Mouse (Mus musculus): ENCODE measurements around the gene Gpalpp1. TPM values are rescaled to one million over a fixed set of nuclear protein-coding genes. Genes with fewer than 3 reads are reported as not detected.

Gene Gpalpp1
- polyA plus RNA-seq (2012; rRNA removed): 12.2 and 13.8 TPM in 2 replicates

DNA sequence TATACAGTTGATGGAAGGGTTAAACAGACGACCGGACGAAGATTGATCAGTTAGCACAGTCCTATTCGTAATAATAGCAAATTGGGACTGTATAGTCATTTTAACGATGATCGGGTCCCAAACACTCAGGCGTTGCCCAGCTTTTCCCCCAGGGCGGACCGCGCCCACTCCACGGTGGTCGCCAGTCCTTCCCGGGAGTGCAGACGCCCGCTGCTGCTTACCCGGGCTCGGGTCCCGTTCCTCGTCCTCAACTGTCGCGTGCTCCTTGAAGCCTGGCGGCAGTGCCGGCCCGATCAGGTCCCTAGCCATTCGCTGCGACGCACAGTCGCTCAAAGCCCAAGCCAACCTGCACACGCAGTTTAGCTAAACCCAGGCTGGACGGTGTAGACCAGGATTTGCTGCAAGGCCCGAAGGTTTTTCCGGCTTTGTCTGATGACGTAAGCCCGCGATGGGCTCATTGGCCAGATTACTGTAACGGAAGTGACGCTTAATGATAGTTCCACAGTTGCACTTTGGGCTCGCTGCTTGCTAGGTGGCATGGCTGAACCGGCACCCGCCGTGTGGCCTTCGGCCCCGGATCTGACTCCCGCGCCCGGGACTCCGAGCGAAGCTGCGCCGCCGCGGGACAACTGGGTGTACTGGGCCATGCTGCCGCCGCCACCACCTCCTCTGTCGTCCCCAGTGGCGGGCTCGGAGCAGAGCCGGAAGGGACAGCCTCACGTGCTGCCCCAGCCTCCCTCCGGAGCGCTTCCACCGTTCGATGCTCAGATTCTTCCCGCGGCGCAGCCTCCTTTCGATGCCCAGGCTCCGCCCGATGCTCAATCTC lies at the start of gene Gpalpp1, which contains the start of gene Nufip1:
Gene Gpalpp1, minus strand, starts transcription at position 365 of the 826 bp plus-strand sequence.
Gene Nufip1, plus strand, starts transcription at position 496 of the 826 bp plus-strand sequence.
- TF ChIP-seq POLR2A (IDR thresholded peaks at IDR 0.05; ENCODE audit: borderline replicate concordance, extremely low read depth, insufficient read depth, insufficient read length, poor library complexity, severe bottlenecking) (0 out of 2 replicates have a peak, but pooled peaks have one; percentile 40), CTCF (IDR thresholded peaks at IDR 0.05; ENCODE audit: borderline replicate concordance, extremely low read depth, insufficient read depth, insufficient read length) (no peak)
- DNase-seq (ENCODE audit: low read depth): peak; percentile 99

DNA sequence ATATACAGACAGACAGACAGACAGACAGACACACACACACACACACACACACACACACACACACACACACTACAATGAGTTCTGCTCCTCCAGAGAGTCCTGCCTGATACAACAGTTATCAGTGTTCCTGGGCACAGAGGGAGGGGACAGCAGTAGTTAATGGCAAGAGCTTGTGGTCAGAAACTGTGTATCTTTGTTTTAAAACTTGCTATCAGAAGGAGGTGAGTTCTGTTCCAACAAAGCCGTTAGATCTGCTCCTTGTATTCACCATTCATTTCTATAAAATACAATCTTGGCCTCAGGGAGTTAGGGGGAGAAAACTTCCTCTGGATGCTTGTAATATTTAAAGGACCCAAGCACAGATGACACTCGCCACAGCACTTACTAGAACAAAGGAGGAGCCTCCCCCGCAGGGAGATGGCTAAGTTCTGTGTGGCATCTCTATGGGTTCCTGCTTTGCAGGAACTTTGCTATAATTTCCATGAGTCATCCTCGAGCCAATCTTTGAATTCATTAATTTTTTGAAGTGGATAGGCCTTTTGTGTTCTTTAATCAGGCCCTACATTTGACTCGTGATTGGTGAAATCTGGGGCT lies 47.7 kb upstream of the Gpalpp1 start:
- TF ChIP-seq CTCF (IDR thresholded peaks at IDR 0.05; ENCODE audit: borderline replicate concordance, extremely low read depth, insufficient read depth, insufficient read length): no peak
- TF ChIP-seq POLR2A (IDR thresholded peaks at IDR 0.05; ENCODE audit: borderline replicate concordance, extremely low read depth, insufficient read depth, insufficient read length, poor library complexity, severe bottlenecking): no peak

DNA sequence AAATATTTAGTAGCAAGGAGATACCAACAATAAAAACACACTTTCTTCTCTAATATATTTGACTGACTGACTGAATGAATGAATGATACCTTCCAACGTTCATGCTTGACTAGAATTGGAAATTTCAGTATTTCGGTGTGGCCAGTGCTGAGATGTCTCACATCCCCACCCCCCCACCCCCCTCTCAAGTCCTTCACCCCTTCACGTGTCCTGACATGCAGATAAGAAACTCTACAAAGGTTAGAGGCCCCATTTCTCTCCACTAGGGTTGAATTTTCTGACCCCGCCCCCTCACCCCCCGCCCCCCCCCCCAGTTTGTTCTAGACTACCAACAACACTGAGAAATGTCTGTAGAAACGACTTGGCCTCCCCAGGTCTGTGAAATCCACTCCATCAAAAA lies 43.3 kb upstream of the Gpalpp1 start:
- no peak for DNase-seq (ENCODE audit: low read depth)
- TF ChIP-seq CTCF (IDR thresholded peaks at IDR 0.05; ENCODE audit: borderline replicate concordance, extremely low read depth, insufficient read depth, insufficient read length): no peak
- TF ChIP-seq POLR2A (IDR thresholded peaks at IDR 0.05; ENCODE audit: borderline replicate concordance, extremely low read depth, insufficient read depth, insufficient read length, poor library complexity, severe bottlenecking): no peak

More for the DNA sequence above, 47.7 kb upstream of the Gpalpp1 start:
- DNase-seq (ENCODE audit: low read depth): no peak

DNA sequence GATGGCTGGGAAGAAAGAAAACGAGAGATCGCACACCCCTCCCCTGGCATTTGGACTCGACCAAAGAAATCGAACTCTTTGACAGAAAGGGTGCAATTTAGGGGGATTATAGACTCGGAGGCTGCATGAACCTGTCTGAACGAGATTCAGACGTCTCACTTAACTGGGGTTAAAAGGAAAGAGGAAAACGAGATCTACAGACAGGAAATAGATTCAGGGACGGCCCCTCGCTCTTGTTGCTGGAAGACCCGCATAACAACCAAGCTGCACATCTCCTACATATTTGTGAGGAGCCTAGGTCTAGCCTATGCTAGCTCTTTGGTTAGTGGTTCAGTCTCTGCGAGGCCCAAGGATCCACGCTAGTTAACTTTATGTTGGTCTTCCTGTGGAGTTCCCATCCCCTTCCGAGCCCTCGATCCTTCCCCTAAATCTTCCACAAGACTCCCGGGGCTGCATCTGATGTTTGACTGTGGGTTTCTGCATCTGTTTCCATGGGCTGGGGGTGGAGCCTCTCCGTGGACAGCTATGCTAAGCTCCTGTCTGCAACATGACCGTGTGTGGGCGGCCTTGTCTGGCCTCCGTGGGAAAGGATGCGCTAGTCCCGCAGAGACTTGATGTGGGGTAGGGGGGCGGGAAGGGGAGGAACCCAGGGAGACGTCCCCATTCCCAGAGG lies 42.6 kb upstream of the Gpalpp1 start:
- TF ChIP-seq CTCF (IDR thresholded peaks at IDR 0.05; ENCODE audit: borderline replicate concordance, extremely low read depth, insufficient read depth, insufficient read length) (no peak), POLR2A (IDR thresholded peaks at IDR 0.05; ENCODE audit: borderline replicate concordance, extremely low read depth, insufficient read depth, insufficient read length, poor library complexity, severe bottlenecking) (no peak)
- peak; percentile 65 for DNase-seq (ENCODE audit: low read depth)

DNA sequence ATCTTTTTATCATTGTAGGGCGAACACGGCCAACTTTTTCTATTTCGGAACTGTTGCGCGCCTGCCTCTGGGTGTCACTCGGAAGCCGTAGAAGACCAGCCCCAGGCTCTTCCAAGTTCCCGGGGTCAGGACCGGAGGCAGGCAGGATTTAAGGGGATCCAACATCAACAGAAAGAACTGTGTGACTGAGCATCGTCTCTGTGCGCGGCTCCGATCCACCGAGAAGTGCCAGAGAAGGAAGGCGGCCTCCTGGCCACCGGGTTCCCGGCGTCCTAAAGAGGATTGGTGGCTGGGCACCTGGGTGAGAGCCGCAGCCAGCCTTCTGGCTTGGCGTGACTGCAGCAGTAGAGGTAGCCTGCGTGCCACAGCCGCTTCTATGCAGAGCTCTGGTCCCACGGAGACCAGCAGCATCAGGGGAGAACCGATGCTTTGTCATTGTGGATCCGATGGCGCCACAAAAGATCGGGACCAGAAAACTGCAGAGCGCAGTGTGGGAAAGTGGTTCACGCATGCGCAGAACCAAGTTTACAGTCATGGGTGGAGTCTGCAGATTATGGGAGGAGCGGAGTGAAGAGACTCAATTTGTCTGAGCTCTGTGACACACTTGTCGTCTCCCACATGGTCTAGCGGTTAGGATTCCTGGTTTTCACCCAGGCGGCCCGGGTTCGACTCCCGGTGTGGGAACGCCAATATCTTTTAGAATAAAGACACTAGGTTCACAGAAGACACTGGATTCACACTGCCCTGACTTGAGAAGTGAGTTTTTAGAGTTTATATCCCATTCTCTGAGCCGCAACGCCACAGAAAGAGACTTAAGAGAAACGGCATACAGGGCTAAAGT lies 41.8 kb upstream of the Gpalpp1 start:
- peak; percentile 98 for DNase-seq (ENCODE audit: low read depth)
- peak; percentile 56; the same call in 1 of the 2 replicates for TF ChIP-seq CTCF (IDR thresholded peaks at IDR 0.05; ENCODE audit: borderline replicate concordance, extremely low read depth, insufficient read depth, insufficient read length)
- peak; percentile 39; the same call in 1 of the 2 replicates for TF ChIP-seq POLR2A (IDR thresholded peaks at IDR 0.05; ENCODE audit: borderline replicate concordance, extremely low read depth, insufficient read depth, insufficient read length, poor library complexity, severe bottlenecking)

DNA sequence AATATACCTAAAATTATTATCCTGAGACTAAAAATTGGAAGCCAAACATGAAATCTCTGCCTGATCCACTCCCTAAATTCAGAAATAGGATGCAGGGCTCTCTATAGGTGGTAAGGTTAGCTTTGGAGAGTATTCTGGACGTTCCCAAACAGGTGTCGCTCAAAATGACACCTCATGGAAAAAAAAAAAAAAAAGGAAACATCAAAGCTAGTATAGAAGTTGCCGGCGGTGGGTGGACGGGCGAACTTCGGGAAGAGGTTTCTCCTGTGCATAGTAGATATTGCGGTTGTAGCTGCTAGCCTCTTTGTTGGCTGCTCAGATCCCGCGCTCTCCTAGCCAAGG lies 41.2 kb upstream of the Gpalpp1 start:
- TF ChIP-seq CTCF (IDR thresholded peaks at IDR 0.05; ENCODE audit: borderline replicate concordance, extremely low read depth, insufficient read depth, insufficient read length) (no peak), POLR2A (IDR thresholded peaks at IDR 0.05; ENCODE audit: borderline replicate concordance, extremely low read depth, insufficient read depth, insufficient read length, poor library complexity, severe bottlenecking) (no peak)
- DNase-seq (ENCODE audit: low read depth): no peak

DNA sequence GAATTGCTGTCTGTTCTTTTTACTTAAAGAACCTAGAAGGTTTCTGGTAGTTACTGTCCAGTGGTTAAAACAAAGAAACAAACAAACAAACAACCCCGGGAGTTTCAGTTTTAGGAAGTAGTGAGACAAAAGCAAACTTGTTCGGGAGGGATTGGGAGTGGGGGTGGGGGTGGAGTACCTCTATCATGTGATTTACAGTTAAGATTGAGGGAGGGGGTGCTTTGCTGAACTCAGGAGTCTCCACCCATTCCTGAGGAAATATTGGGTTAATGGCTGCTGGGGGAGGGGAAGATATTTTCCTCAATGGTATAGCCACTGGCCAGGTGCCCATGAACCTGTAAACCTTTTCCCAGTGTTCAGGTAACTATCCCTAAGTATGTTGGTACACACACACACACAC lies 40.5 kb upstream of the Gpalpp1 start:
- DNase-seq (ENCODE audit: low read depth): no peak
- TF ChIP-seq POLR2A (IDR thresholded peaks at IDR 0.05; ENCODE audit: borderline replicate concordance, extremely low read depth, insufficient read depth, insufficient read length, poor library complexity, severe bottlenecking) (no peak), CTCF (IDR thresholded peaks at IDR 0.05; ENCODE audit: borderline replicate concordance, extremely low read depth, insufficient read depth, insufficient read length) (no peak)

DNA sequence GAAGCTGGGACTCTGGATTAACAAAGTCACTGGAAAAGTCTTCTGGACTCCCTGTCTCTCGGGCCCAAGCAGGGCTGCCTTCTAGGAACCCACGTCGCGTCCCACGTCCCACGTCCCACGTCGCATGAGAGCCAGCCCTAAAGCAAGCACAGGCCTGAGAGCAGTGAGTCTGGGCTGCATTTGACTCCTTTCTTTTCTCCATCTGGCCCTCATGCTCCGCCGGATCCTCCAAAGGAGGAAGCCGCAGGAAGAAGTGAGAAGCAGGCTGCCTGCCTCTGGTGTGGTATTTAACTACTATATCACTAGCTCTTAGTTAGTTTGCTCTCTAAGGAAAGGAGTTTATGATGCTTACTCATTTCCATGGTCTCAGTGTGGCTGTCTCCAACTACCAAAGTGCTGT lies 39.9 kb upstream of the Gpalpp1 start:
- DNase-seq (ENCODE audit: low read depth): peak; percentile 24
- TF ChIP-seq POLR2A (IDR thresholded peaks at IDR 0.05; ENCODE audit: borderline replicate concordance, extremely low read depth, insufficient read depth, insufficient read length, poor library complexity, severe bottlenecking): no peak
- no peak for TF ChIP-seq CTCF (IDR thresholded peaks at IDR 0.05; ENCODE audit: borderline replicate concordance, extremely low read depth, insufficient read depth, insufficient read length)

DNA sequence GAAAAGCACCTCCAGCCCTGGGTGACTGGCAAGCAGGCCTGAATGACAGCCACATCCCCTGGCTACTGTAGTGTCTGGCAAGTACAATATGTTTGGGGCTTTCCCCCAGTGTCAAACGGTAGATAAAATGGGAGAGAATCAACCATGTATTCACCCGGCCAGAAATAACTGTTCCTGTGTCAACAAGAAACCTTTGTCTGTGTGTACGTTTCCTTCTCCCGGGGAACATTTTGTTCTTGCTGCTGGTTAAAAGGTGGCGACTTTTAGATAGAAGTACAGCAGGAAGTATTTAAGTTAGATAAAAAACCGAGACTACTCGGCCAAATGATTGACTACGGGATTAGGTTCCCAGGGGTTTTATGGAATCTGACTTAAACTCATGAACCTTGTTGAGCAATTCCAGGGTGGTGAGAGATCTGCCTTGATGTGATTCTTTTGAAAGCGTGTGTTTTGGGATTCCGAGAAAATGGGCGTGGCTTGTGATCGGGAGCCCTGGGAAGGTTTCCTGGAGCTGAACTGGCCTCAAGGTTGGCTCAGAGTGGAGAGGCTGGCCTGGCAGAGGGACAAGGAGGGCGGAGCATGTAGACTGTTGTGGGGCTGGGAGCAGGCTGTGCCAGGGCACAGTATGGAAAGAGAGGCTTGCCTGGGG lies 39.1 kb upstream of the Gpalpp1 start:
- TF ChIP-seq CTCF (IDR thresholded peaks at IDR 0.05; ENCODE audit: borderline replicate concordance, extremely low read depth, insufficient read depth, insufficient read length) (no peak), POLR2A (IDR thresholded peaks at IDR 0.05; ENCODE audit: borderline replicate concordance, extremely low read depth, insufficient read depth, insufficient read length, poor library complexity, severe bottlenecking) (no peak)
- peak; percentile 83 for DNase-seq (ENCODE audit: low read depth)

DNA sequence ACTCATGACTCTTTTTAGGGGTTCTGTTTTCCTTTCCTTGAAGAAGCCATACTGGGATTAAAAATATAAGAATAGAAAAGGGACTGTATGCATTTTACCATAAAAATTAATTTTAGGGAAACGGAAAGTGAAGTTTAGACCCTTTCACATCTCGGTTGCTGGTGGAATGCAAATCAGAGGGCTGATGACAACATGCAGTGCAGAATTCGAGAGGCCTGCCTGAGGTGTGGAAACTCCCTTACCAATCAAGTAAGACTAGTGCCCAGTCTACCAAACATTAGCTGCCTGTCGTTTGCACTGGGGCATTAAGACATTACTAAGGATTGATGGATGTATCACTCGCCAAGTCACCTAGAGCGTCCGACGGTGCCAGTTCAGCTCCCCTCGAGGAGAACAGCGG lies 37.7 kb upstream of the Gpalpp1 start:
- no peak for DNase-seq (ENCODE audit: low read depth)
- TF ChIP-seq CTCF (IDR thresholded peaks at IDR 0.05; ENCODE audit: borderline replicate concordance, extremely low read depth, insufficient read depth, insufficient read length) (no peak), POLR2A (IDR thresholded peaks at IDR 0.05; ENCODE audit: borderline replicate concordance, extremely low read depth, insufficient read depth, insufficient read length, poor library complexity, severe bottlenecking) (no peak)
